Mouse (Mus musculus) frontal cortex, postnatal 36 days (tissue): ENCODE data around the gene Tubb4b.

Source experiments
- DNase-seq, 2 experiments: peaks; one replicate each; pipeline ENCODE4 v3.0.0; 2022; ENCODE audit warnings: low spot score in 2 of 2

The Tubb4b gene

DNA sequence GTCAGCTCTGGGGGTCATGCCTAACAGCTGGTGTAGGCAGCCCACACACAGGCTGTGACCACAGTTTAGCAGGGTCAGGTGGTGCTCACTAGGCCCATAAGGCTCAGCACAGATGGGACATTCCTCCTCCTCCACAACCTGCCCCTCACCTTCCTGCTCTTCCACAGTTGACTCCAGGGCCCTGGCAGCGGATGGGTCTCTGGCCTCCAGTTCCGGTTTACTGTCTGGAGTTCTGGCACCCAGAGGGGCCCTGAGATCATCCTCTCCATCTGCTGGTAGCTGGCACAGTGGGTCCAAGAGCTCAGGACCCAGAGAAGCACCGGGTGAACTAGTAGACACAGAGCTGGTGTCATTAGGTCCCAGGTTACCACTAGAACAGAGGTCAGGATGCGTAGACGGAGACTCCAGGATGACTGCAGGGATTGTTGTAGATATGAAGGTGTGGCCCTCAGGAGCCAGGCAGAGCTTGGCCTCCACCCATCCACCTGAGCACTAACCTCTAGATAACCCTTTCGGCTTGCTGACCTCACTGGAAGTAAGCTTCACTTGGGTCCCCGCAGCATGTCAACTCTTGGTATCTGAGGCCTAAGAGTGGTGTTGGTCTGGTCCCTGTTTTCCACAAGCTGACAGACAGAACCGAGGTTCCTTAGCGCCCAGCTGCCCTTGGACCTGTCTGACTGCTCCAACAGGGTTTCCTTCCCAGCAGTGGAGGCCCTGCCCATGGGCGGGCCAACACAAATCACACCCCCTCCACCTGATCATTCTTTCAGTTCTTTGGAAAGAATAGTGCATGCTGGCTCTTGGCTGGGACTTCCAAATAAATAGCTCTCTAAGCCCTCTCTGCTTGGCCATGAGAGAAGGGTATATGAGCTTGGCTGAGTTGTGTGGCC is 21.9 kb upstream of the Tubb4b start, which contains the start of gene AL732309.1:
Gene AL732309.1 (minus strand): TSS at position 681 of the 890 bp plus-strand sequence.
- no peak for DNase-seq

DNA sequence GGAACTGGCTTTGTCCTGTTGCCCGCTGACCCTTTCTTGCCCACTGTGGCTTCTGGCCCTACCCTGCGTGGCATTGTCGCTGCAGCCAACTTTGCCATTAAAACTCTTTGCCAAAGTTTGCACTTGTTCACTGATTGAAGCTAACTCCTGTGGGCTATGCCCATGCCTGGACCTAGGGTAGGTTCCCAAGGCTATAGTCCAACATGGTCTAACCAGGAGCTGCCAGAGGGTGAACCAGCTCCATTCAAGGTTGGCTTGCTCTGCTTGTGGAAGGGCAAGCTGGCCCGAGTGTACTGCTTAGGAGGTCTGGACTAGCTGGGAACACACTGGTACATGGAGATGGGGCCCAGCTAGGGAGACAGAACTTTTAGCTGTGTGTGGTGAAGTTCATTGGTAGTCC is 19.6 kb upstream of the Tubb4b start:
- no peak for DNase-seq

DNA sequence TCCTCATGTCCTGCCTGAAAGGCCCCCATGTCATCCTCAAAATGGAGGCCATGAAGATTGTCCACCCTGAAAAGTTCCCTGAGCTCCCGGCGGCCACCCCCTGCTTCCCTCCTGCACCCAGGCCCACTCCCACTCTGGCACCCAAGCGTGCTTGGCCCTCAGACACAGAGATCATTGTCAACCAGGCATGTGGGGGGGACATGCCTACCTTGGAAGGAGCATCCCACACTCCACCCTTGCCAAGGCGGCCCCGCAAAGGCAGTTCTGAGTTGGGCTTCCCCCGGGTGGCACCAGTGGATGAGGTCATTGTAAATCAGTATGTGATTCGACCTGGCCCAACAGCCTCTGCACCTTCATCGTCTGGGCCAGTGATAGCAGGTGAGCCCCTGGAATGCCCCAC is 18.8 kb upstream of the Tubb4b start:
- DNase-seq, result no peak

DNA sequence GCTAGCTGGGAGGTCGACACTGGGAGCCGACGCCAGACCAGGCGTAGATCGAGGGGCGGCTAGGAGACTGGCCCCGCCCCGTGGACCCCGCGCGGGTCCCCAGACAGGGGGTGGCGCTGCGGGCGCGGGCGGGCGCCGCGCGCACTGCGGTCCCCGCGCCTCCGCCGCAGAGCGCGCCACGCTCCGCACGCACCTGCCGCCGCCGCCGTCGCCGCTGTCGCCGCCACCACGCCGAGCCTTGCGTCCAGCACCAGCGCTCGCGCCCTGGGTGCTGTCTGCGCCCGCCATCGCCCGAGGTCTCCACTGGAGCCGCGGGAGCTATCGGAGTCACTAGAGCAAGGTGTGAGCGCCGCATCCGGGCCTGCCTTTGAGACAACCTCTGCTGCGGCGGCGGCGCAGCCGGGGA is 17.6 kb upstream of the Tubb4b start, which contains the start of the genes Rnf208 and Cysrt1:
Gene Rnf208 (plus strand): TSS at position 155 of the 406 bp plus-strand sequence.
Gene Cysrt1 (minus strand): TSS at position 352 of the 406 bp plus-strand sequence.
- no peak for DNase-seq

DNA sequence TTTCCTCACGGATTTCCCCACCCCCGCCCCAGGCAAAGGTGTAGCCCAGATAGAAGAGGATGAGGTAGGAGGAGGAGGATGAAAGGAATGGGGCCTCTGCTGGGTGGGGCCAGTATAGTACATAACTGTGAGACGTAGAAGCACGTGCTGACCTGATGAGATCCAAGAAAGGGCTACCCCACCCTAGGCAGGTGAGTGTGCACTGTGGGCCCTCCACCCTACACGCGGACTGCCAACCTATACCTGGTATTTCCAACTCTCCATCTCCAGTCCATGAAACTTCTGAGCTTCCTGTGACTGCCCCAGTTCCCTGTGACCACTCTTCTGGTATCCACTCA is 16.9 kb upstream of the Tubb4b start:
- DNase-seq, result no peak

DNA sequence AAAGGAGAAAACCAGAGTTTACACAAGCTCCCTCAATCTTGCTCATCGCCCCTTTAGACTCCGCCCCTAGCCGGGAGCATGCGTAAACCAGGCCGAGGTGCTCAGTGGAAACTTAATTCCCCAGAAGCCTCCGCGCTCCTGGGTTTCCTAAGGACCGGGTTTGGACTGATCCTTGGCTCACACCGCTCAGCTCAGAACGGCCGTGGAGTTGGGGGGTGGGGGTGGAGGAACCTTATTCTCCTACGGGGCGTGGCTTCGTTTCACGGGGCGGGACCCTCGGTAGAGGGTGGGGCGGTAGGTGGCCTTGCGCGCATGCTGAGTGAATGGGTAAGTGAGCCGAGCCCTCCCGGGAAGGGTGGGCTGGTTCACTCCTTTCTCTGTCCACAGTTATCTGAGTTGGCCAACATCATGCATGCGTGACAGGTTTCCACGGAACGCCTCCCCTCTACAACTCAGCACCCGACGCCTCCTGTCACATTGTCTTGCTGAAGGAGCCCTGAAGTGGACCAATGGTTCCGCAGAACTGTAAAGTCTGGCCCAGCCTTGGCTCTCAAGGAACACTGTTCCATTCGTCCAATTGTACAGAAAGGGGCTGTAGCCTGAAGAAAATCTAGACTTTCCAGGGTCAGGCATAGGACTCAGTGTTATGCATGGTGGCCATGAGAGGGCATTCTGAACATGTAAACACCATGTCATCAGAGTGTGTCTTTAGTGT is 16.4 kb upstream of the Tubb4b start:
- peak; percentile 71 to 73 for DNase-seq

DNA sequence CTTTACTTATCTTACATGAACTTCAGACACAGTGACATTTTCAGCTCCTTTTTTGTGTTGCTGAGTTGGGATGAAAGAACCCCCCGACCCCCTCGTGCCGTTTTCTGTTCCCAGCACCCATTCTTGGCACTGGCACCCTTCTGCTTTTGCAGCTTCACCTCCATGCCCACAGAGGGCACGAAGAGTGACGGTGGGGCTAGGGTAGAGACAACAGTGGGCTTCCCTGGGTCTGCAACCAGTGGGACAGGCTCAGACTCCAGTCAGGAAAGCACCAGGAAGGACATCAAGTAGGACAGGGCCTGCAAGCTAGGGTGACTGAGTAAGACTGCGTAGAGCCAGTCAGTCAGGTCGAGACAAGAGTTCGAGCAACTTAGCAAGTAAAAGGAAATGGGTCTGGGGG is 15.8 kb upstream of the Tubb4b start:
- DNase-seq, result no peak

DNA sequence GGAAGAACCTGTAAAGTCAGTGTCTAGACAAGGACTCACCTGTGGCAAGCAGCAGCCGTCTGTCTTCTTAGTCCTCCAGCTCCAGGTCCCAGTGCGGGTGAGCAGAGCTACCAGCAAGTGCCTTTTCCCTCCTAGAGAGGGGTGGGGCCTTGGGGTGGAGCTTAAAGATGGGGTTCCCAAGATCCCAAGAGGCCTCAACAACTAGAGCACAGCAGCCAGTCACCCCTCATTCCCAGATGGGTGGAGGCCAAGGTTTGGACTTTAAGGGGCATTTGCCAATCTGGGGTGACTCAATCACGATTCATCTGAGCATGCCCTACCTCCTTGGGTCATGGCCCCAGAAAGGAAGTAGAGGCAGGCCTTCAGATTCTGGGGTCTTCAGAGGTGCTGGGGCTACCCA is 15.3 kb upstream of the Tubb4b start:
- DNase-seq, result no peak

DNA sequence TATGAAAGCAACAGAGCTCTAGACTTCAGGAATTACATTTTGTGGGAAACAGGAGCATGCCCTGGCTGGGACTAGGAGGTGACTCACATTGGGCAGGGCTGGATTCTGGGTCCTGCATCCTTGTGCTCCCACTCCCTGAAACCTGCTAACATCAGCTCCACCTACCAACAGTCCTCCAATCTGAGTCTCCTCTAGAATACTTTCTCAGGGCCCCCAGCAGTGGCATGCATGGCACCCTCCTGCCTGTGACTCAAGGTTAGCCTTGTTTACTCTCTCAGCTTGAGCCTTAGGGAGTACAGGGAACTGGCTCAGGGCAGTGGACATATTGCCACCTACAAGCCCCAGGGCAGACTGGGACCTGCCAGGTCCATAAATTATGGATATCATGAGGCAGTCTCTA is 13.6 kb upstream of the Tubb4b start:
- DNase-seq, result no peak

DNA sequence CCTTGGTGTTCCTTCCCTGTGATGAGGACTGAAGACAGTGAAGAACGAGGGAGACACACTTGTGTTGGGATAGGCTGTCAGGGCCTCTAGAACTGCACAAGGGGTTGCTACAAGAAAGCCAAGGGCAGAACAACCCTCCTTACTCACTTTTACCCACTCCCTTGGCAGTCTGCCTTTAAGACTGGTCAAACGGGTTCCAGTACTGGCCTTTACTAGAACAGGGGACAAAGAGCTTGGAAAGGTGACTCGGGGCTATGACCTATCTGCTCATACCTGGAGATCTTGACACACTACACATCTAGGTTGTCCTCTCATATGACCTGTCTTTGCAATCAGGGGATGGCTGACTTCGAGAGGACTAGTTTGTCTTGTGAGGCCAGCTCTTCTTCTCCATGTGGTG is 13.0 kb upstream of the Tubb4b start:
- no peak for DNase-seq

DNA sequence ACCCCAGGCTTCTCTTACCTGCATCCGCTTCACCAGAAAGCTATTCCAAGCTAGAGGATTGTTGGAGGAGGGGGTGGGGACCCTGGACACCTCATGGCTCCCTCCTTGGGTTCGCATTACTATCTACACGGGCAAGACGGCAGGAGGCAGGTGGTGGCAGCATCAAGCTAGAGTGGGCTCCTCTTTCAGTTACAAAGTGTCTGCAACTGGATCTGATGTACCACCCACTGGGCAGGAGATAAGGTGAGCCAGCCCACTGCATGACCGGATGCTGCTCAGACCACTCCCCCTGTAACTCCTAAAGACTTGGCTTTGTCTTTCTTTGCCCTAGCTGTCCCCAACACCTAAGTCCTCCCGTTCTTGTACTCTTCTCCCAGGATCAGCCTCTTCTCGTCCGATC is 12.1 kb upstream of the Tubb4b start, which contains the start of gene Rnf224:
Gene Rnf224 (minus strand): TSS at position 174 of the 400 bp plus-strand sequence.
- no peak for DNase-seq

DNA sequence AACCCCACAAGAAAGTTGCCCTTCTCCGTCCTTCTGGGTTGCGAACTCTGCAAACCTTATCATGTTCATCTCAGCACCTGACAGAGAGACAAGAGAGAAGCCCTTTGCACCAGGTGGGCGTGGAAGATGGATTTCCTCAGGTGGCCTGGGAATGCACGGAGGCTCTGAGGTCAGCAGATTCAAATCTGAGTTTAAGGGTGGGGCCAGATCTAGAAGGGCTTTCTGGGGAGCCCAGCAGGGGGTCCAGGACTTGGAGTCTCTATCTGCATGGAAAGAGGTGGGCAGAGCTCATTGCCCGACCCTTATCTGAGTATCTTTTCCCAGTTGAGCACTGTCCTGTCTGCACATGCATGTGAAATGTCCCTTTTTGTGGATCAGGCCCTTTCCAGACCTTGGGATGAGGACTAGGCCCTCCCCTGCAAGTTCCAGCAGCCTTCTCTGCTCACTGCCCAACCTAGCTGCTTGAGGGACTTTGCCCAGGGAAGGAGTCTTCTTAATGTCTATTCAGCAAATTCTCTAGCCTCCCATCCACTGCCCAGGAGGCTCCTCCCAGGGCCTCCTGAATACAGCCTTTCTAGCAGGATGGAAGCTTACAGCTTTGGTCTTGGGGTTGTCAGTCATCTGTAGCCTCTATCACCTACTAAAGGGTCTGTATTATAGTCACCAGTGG is 10.2 kb upstream of the Tubb4b start:
- no peak for DNase-seq

DNA sequence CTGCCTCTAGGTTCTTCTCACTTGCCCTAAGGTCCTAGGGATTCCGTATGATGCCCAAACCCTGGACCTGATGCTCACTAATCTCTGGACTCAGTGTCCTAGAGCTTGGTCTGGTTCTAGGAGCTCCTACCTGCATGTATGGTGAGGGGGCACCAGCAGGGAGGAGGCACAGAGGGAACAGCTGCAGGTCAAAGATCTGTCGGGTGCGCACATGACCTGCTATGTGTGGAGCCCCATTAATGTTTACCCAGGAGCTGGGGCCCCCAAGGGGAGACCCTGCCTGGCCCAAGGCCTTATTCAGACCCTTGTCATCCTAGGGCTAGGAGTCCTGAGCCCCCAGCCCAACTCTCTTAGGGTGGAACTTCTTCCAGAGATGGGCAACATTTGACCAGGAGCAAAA is 9.5 kb upstream of the Tubb4b start, which contains the start of gene Slc34a3:
Gene Slc34a3 (minus strand): TSS at position 315 of the 400 bp plus-strand sequence.
- DNase-seq, result no peak

DNA sequence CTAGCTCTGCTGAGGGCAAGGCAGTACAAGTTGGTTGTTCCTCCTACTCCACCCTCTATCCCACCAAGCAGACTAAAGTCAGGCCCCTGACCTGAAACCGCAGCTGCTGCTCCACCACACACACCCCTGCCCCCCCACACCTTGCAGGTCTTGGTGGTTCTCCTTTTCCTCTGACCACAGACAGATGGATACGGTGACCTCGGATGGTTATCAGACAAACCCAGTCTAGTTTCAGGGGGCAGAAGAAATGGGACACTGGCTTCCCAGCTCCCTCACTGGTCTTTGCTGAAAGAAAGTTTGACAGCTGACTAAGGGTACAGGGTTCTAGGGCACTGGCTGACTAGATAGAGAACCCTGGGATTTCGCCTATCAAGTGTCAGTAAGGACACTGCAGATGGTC is 8.9 kb upstream of the Tubb4b start:
- DNase-seq, result no peak

DNA sequence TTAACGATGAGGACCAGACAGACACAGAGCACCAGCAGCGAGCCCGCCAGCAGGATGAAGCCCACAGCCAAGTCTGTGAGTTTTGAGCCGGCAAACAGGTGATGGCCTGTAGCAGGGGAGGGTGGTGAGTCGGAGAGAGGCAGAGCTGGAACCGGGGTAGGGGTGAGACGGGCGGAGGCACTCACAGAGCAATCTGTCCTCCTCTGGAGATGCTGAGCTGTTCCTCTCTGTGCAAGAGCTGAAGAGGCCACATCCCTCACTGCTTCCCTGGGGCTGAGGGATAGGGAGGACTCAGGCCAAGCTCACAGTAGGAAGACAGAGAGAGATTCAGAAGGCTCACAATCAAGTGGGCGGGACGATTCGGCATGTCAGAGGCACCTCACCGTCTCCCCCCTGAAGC is 6.5 kb upstream of the Tubb4b start:
- DNase-seq, result no peak

DNA sequence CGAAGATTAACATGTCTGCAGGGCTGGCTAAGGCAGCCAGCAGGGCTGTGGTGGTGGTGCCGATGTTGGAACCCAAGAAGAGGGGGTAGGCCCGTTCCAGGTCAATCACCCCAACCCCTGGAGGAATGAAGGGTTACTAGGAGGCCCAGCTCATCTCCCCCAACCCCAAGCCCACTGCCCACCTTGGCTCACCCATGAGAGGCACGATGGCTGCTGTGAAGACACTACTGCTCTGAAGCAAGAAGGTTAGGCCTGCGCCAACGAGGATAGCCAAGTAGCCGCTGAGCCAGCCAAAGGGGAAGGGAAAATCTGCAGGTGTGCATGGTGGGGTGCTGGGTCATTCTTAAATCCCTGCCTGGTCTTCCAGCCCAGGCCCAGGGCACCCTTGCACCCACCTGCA is 6.1 kb upstream of the Tubb4b start:
- DNase-seq, result no peak

DNA sequence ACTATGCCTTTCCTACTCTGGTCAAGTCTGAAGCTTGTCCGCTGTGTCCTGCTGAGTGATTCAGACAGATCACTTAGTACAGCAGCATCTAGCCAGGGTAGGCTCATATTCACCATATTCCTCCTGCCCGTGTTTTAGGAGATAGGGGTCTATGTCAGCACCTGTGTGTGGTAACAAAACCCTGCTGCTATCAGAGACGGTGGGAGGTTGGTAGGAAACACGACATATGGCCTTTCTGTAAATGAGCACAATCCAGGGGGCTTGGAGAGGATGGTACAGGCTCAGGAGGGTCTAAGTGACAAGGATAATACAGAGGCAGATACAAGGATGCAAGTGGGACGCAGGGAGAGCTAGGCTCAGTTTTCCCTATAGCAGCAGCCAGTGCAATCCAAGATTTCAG is 5.1 kb upstream of the Tubb4b start:
- no peak for DNase-seq

DNA sequence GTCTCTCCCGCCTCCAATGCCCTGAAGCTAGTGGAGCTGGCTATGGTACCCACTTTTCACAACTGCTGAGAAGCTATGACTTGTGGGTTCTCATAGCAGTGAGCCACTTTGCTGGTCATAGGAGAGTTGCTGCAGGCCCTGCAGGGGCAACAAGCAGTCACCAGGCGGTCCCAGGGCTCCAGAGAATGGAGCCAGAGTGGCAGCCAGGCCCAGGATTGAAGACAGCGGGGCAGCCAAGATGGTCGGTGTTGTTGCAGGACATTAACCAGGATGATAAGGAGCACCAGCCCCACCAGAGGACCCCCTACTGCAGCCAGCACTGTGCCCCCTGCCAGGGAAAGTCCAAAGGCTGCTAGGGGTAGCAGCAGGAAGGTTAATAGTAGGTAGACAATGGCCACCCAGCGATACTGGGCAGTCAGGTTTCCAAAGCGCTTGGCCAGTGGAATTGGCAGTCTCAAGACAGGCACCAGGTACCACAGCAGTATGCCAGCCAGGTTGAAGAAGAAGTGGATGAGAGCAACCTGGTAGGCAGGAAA is 4.6 kb upstream of the Tubb4b start:
- no peak for DNase-seq

DNA sequence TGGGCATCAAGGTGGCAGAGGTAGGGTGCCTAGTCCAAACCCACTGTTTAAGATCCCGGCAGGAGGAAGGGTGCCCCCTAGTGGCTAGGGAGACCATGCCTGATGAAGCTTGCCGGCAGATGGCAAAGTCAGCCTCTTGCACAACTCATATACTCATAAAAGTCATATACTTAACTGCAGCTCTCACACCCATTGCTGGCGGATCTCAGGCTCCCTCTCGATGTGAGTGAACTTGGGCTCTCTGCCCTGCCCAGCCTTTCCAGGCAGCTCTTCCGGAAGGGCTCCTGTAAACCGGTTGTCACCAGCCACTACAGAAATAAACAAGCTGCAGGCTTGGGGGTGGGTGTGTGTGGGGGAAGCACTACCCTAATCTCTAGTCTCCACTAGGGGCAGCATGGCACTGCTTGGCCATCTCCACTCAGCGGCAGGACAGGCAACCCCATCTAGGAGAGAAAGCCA is 4.0 kb upstream of the Tubb4b start:
- peak; percentile 75 to 85 for DNase-seq

DNA sequence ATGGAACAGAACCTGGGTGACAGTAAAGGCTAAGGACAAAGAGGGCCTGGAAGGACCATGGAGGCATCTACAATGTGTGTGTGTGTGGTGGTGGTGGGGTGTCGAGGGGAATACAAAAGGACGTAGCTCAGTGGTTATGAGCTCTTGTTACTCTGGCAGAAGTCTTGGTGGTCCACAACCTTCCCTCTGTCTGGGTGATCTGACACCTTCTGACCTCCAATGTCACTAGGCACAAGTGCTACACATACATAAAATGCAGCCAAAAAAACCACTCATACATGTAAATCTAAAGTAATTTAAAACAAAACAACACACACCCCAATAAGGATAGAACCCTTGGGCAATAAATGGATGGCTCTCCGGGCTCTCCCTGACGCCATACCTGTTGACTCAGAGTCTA is 2.9 kb upstream of the Tubb4b start:
- no peak for DNase-seq

DNA sequence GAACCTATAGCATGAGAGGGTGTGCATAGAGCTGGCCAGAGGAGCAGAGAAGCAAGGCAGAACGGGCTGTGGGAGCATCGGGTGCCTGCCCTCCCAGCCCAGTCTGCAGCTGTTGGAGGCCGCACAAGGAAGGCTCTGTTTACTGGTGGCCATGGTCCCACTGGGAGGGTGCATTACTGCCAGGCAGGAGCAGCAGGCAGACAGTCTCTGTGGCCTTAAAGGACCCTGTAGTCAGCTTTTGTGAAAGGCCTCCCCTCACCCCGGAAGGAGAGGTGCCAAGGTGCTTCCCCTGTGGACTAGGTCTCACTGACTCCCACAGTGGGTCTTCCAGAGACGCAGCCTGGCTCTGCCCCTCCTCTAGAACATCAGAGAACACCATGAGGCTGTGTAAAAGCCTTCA is 2.4 kb upstream of the Tubb4b start:
- peak in 1 of 2 experiments; percentile 41 for DNase-seq

DNA sequence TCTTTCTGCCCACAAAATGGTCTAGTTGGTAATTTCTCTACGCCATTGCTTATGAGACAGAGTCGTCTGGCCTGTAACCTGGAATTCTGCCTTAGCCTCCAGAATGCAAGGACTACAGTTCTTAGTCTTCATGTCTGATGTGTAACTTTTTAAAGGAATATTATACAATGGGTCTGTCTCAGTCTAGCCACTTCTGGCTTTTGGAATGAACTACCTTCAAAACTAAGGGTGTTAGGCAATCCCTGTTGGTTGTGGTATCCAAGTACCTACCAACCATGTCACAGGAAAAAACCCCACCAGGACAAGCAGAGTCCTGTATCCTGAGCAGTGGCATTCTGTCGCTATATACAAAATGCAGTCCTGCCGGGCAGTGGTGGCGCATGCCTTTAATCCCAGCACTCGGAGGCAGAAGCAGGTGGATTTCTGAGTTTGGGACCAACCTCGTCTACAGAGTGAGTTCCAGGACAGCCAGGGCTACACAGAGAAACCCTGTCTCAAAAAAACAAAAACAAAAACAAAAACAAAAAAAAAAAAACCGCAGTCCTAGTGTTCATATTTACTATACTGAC is 1.4 kb upstream of the Tubb4b start:
- no peak for DNase-seq
